Mouse (Mus musculus): ENCODE data around the gene Zfc3h1. TPM values are rescaled to one million over a fixed set of nuclear protein-coding genes. Genes with fewer than 3 reads are reported as not detected.

Gene Zfc3h1
- polyA plus RNA-seq, 1 experiment: 12.5 TPM

GRCm38 (mm10) chr10:115383644-115384220 is 1.0 kb upstream of the Zfc3h1 start:
- TF ChIP-seq POLR2A (IDR thresholded peaks at IDR 0.05; ENCODE audit: low read depth, low read length) (no peak), CTCF (IDR thresholded peaks at IDR 0.05; ENCODE audit: extremely low read depth, insufficient read depth, insufficient read length, insufficient replicate concordance) (no peak)
- DNase-seq (ENCODE audit: low read depth in 1 of 2, low spot score in 2 of 2): no peak
- 2% methylated on average over 15 of the region's 15 CpGs for WGBS

DNA sequence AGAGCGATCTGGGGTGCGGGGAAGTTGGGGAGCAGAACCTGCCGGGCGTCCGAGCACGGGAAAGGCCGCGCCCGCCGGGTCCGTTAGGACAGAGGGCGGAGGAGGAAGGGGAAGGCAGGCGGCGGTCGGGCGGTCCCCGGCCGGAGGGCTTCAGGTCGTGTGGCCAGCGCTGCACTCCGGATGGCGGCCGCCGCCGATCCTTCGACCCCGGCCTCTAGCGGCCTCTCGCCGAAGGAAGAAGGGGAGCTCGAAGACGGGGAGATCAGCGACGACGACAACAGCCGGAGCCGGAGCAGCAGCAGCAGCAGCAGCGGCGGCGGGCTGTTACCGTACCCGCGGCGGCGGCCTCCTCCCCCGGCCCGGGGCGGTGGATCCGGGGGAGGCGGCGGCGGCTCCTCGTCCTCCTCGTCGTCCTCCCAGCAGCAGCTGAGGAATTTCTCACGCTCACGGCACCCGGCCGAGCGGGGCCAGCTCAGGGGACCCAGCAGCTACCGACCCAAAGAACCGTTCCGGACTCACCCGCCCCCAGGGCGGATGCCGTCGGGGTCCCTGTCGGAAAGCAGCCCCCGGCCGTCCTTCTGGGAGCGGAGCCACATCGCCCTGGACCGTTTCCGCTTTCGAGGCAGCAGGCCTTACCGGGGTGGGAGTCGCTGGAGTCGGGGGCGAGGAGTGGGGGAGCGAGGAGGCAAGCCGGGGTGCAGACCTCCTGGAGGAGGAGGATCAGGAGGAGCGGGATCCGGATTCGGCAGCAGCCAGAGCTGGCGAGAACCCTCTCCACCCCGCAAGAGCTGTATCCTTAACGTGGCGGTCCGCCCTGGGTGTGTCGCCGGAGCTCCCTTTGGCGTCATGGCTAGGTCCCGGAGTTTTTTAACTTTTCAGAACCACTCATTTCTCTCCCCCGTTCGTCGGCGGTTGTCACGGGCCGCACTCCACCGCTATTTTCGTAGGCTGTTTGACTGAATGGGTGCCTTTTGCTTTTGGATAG is 551 bp downstream of the Zfc3h1 start:
- peak in 1 of 2 experiments; percentile 45 for DNase-seq (ENCODE audit: low read depth in 1 of 2, low spot score in 2 of 2)
- Histone ChIP-seq H3K4me1 (ENCODE audit: control insufficient read depth, insufficient read depth, insufficient read length) (peaks cover 3% of the 10 kb centered on the region; the same call in 1 of the 2 replicates), H3K4me3 (ENCODE audit: extremely low read depth, insufficient read depth, insufficient read length) (peak overlapping the region; percentile 94), H3K27me3 (ENCODE audit: control insufficient read depth, insufficient read depth, low read length) (no peaks in the 10 kb centered on the region), H3K27ac (ENCODE audit: insufficient read depth, low read length) (peak overlapping the region; percentile 95), H3K36me3 (ENCODE audit: control insufficient read depth, insufficient read depth, low read length) (peaks cover 2% of the 10 kb centered on the region; the same call in 1 of the 2 replicates)
- no peak for TF ChIP-seq CTCF (IDR thresholded peaks at IDR 0.05; ENCODE audit: extremely low read depth, insufficient read depth, insufficient read length, insufficient replicate concordance)
- TF ChIP-seq POLR2A (IDR thresholded peaks at IDR 0.05; ENCODE audit: low read depth, low read length): no peak
- under 1% methylated on average over 101 of the region's 101 CpGs for WGBS

More at GRCm38 (mm10) chr10:115383644-115384220, 1.0 kb upstream of the Zfc3h1 start:
- Histone ChIP-seq H3K27ac (ENCODE audit: insufficient read depth, low read length) (peak overlapping the region; percentile 99), H3K27me3 (ENCODE audit: control insufficient read depth, insufficient read depth, low read length) (no peaks in the 10 kb centered on the region), H3K36me3 (ENCODE audit: control insufficient read depth, insufficient read depth, low read length) (no peaks in the 10 kb centered on the region; the same call in 1 of the 2 replicates), H3K4me3 (ENCODE audit: extremely low read depth, insufficient read depth, insufficient read length) (peak overlapping the region; percentile 79), H3K4me1 (ENCODE audit: control insufficient read depth, insufficient read depth, insufficient read length) (peaks cover 3% of the 10 kb centered on the region; the same call in 1 of the 2 replicates)

GRCm38 (mm10) chr10:115387891-115388290 is 3.1 kb downstream of the Zfc3h1 start:
- Histone ChIP-seq H3K27ac (ENCODE audit: insufficient read depth, low read length) (no peak overlapping the region), H3K27me3 (ENCODE audit: control insufficient read depth, insufficient read depth, low read length) (no peaks in the 10 kb centered on the region), H3K4me1 (ENCODE audit: control insufficient read depth, insufficient read depth, insufficient read length) (peaks cover 3% of the 10 kb centered on the region; the same call in 1 of the 2 replicates), H3K4me3 (ENCODE audit: extremely low read depth, insufficient read depth, insufficient read length) (no peak overlapping the region), H3K36me3 (ENCODE audit: control insufficient read depth, insufficient read depth, low read length) (peaks cover 7% of the 10 kb centered on the region; the same call in 1 of the 2 replicates)
- 86% methylated on average over 3 of the region's 3 CpGs for WGBS
- DNase-seq (ENCODE audit: low read depth in 1 of 2, low spot score in 2 of 2): no peak
- TF ChIP-seq CTCF (IDR thresholded peaks at IDR 0.05; ENCODE audit: extremely low read depth, insufficient read depth, insufficient read length, insufficient replicate concordance) (no peak), POLR2A (IDR thresholded peaks at IDR 0.05; ENCODE audit: low read depth, low read length) (no peak)

DNA sequence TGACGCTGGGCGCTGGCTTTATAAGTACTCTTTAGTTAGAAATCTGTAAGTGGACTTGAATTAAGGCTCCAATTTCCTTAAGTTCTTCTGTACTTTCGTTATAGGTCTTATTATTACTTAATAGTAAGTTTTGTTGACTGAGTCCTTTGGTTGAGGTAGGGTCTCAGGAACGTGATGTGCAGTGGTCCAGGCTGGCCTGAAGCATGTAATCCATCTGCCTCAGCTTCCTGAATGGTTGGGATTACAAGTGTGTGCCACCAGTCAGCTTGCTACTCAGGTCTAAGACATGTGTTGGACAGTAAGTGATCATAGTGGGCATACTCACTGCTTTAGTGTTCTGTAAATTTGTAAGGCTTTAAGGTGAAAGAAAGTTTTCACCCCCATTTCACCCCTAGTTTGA is 6.3 kb downstream of the Zfc3h1 start:
- 94% methylated on average over 4 of the region's 4 CpGs for WGBS
- no peak for TF ChIP-seq POLR2A (IDR thresholded peaks at IDR 0.05; ENCODE audit: low read depth, low read length)
- no peak for TF ChIP-seq CTCF (IDR thresholded peaks at IDR 0.05; ENCODE audit: extremely low read depth, insufficient read depth, insufficient read length, insufficient replicate concordance)
- peaks cover 12% of the 10 kb centered on the region for H3K36me3 ChIP-seq (ENCODE audit: control insufficient read depth, insufficient read depth, low read length)
- H3K4me1 ChIP-seq (ENCODE audit: control insufficient read depth, insufficient read depth, insufficient read length): peaks cover 3% of the 10 kb centered on the region; the same call in 1 of the 2 replicates
- H3K27ac ChIP-seq (ENCODE audit: insufficient read depth, low read length): no peak overlapping the region
- no peak overlapping the region for H3K4me3 ChIP-seq (ENCODE audit: extremely low read depth, insufficient read depth, insufficient read length)
- DNase-seq (ENCODE audit: low read depth in 1 of 2, low spot score in 2 of 2): no peak
- H3K27me3 ChIP-seq (ENCODE audit: control insufficient read depth, insufficient read depth, low read length): no peaks in the 10 kb centered on the region

DNA sequence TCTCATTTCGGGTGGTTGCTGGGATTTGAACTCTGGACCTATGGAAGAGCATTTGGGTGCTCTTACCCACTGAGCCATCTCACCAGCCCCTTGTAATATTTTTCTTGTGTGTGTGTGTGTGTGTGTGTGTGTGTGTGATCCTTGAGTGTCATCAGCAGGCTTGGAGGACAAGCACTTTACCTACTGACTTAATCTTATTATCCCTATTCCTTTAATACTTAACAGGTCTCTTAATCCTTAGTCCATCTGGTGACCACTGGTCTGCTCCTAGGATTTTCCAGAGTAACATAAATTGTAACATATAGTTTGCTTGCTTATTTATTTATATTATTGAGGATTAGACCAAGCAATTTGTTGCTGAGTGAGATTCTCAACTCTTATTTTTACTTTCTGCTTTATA is 7.1 kb downstream of the Zfc3h1 start:
- no peaks in the 10 kb centered on the region for H3K4me1 ChIP-seq (ENCODE audit: control insufficient read depth, insufficient read depth, insufficient read length)
- peaks cover 14% of the 10 kb centered on the region for H3K36me3 ChIP-seq (ENCODE audit: control insufficient read depth, insufficient read depth, low read length)
- no peaks in the 10 kb centered on the region for H3K27me3 ChIP-seq (ENCODE audit: control insufficient read depth, insufficient read depth, low read length)
- H3K4me3 ChIP-seq (ENCODE audit: extremely low read depth, insufficient read depth, insufficient read length): no peak overlapping the region
- WGBS: 90% methylated on average over 1 of the region's 1 CpGs
- TF ChIP-seq CTCF (IDR thresholded peaks at IDR 0.05; ENCODE audit: extremely low read depth, insufficient read depth, insufficient read length, insufficient replicate concordance): no peak
- no peak for TF ChIP-seq POLR2A (IDR thresholded peaks at IDR 0.05; ENCODE audit: low read depth, low read length)
- H3K27ac ChIP-seq (ENCODE audit: insufficient read depth, low read length): no peak overlapping the region
- no peak for DNase-seq (ENCODE audit: low read depth in 1 of 2, low spot score in 2 of 2)

DNA sequence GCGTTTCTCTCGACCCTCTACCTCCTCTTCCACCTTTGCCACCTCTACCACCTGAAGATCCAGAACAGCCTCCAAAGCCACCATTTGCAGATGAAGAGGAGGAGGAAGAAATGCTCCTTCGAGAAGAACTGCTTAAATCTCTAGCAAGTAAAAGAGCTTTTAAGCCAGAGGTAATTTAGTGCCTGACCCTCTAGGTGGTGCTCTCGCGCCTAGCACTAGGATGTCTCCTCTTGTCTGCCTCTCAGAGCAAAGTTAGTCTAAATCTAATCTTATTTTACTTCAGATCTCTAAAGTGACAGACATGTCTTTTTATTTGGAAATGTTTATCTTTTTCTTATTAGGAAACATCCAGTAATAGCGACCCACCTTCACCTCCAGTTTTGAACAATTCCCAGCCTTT is 21.6 kb downstream of the Zfc3h1 start:
- TF ChIP-seq CTCF (IDR thresholded peaks at IDR 0.05; ENCODE audit: extremely low read depth, insufficient read depth, insufficient read length, insufficient replicate concordance): peak; percentile 41; the same call in 1 of the 2 replicates
- TF ChIP-seq POLR2A (IDR thresholded peaks at IDR 0.05; ENCODE audit: low read depth, low read length): no peak
- DNase-seq (ENCODE audit: low read depth in 1 of 2, low spot score in 2 of 2): peak in 1 of 2 experiments; percentile 59
- Histone ChIP-seq H3K27me3 (ENCODE audit: control insufficient read depth, insufficient read depth, low read length) (no peaks in the 10 kb centered on the region), H3K4me1 (ENCODE audit: control insufficient read depth, insufficient read depth, insufficient read length) (no peaks in the 10 kb centered on the region), H3K27ac (ENCODE audit: insufficient read depth, low read length) (no peak overlapping the region), H3K4me3 (ENCODE audit: extremely low read depth, insufficient read depth, insufficient read length) (no peak overlapping the region), H3K36me3 (ENCODE audit: control insufficient read depth, insufficient read depth, low read length) (peaks cover 34% of the 10 kb centered on the region)
- 77% methylated on average over 6 of the region's 6 CpGs for WGBS

All from spleen, adult 2 months (tissue).